Mouse (Mus musculus) urinary bladder, postnatal 25 days (tissue): ENCODE data around the gene Olfr433.
"Not testable (repeated sequence)": the region's sequence is repeated elsewhere in the genome, so short reads cannot be mapped to it uniquely, and the experiment has no call there.

Source experiments
- DNase-seq: peaks from one replicate; pipeline ENCODE4 v3.0.0; 2022; ENCODE audit warnings: low spot score

The Olfr433 gene

GRCm38 (mm10) chr1:174040523-174041177 lies at the start of gene Olfr433:
TSS of gene Olfr433 (plus strand) at chr1:174040705.
- peak; percentile 48 for DNase-seq

GRCm38 (mm10) chr1:173995003-173995402 lies 45.5 kb upstream of the Olfr433 start:
- no peak for DNase-seq

GRCm38 (mm10) chr1:174004352-174005109 lies 36.0 kb upstream of the Olfr433 start:
- DNase-seq = not testable (repeated sequence)

GRCm38 (mm10) chr1:174007050-174007449 lies 33.5 kb upstream of the Olfr433 start:
- not testable (repeated sequence) for DNase-seq

GRCm38 (mm10) chr1:174031698-174032097 lies 8.8 kb upstream of the Olfr433 start, which contains the start of gene Ifi205:
TSS of gene Ifi205 (minus strand) at chr1:174031810.
- DNase-seq = no peak

GRCm38 (mm10) chr1:174035841-174036240 lies 4.7 kb upstream of the Olfr433 start:
- no peak for DNase-seq

- no peak for DNase-seq
Measured at GRCm38 (mm10) chr1:174038480-174038879, 2.0 kb upstream of the Olfr433 start.

- not testable (repeated sequence) for DNase-seq
Measured at GRCm38 (mm10) chr1:174042091-174042884, 1.8 kb downstream of the Olfr433 start.

GRCm38 (mm10) chr1:174044431-174044830 lies 3.9 kb downstream of the Olfr433 start:
- no peak for DNase-seq

GRCm38 (mm10) chr1:174048227-174048626 lies 7.7 kb downstream of the Olfr433 start:
- not testable (repeated sequence) for DNase-seq

- DNase-seq = no peak
Measured at GRCm38 (mm10) chr1:174048893-174049292, 8.4 kb downstream of the Olfr433 start, which contains the start of gene Olfr432. TSS of gene Olfr432 (plus strand) at chr1:174049205.

GRCm38 (mm10) chr1:174049357-174049756 lies 8.9 kb downstream of the Olfr433 start:
- not testable (repeated sequence) for DNase-seq

- no peak for DNase-seq
Measured at GRCm38 (mm10) chr1:174050532-174050931, 10.0 kb downstream of the Olfr433 start.

- no peak for DNase-seq
Measured at GRCm38 (mm10) chr1:174051515-174051914, 11.0 kb downstream of the Olfr433 start.

- DNase-seq = no peak
Measured at GRCm38 (mm10) chr1:174051931-174052536, 11.5 kb downstream of the Olfr433 start.

GRCm38 (mm10) chr1:174052981-174053380 lies 12.5 kb downstream of the Olfr433 start:
- DNase-seq = no peak

- no peak for DNase-seq
Measured at GRCm38 (mm10) chr1:174055248-174055647, 14.7 kb downstream of the Olfr433 start.

- no peak for DNase-seq
Measured at GRCm38 (mm10) chr1:174066305-174066704, 25.8 kb downstream of the Olfr433 start, which contains the start of gene Olfr430. TSS of gene Olfr430 (plus strand) at chr1:174066605.

- DNase-seq = no peak
Measured at GRCm38 (mm10) chr1:174084031-174084430, 43.5 kb downstream of the Olfr433 start, which contains the start of gene Olfr429. TSS of gene Olfr429 (plus strand) at chr1:174084331.
